Mouse (Mus musculus) kidney, postnatal 14 days (tissue): ENCODE results near the gene Mocs3.

Experiments
- DNase-seq: peaks from one replicate; pipeline ENCODE4 v3.0.0; 2022; ENCODE audit warnings: mixed read lengths

The Mocs3 gene

GRCm38 (mm10) chr2:168230026-168230728 is at the start of gene Mocs3, which contains the start of the genes Gm20716 and Dpm1:
TSS of gene Mocs3 (plus strand) at chr2:168230622.
TSS of gene Gm20716 (minus strand) at chr2:168230364.
TSS of gene Dpm1 (minus strand) at chr2:168230591.
- peak; percentile 91 for DNase-seq

GRCm38 (mm10) chr2:168191856-168192255 is 38.6 kb upstream of the Mocs3 start:
- DNase-seq = no peak

- DNase-seq = no peak
Measured at GRCm38 (mm10) chr2:168193685-168194084, 36.7 kb upstream of the Mocs3 start.

GRCm38 (mm10) chr2:168195721-168196120 is 34.7 kb upstream of the Mocs3 start:
- DNase-seq = no peak

- no peak for DNase-seq
Measured at GRCm38 (mm10) chr2:168198421-168198820, 32.0 kb upstream of the Mocs3 start.

- DNase-seq = no peak
Measured at GRCm38 (mm10) chr2:168199476-168199875, 30.9 kb upstream of the Mocs3 start.

GRCm38 (mm10) chr2:168200014-168200691 is 30.3 kb upstream of the Mocs3 start:
- no peak for DNase-seq

- no peak for DNase-seq
Measured at GRCm38 (mm10) chr2:168204476-168204999, 25.9 kb upstream of the Mocs3 start.

- DNase-seq = peak; percentile 91
Measured at GRCm38 (mm10) chr2:168205265-168205664, 25.2 kb upstream of the Mocs3 start.

- peak; percentile 29 for DNase-seq
Measured at GRCm38 (mm10) chr2:168205681-168206631, 24.5 kb upstream of the Mocs3 start.

GRCm38 (mm10) chr2:168206725-168207644 is 23.4 kb upstream of the Mocs3 start, which contains the start of gene Adnp:
TSS of gene Adnp (minus strand) at chr2:168207112.
- peak; percentile 96 for DNase-seq

- DNase-seq = no peak
Measured at GRCm38 (mm10) chr2:168207883-168208282, 22.5 kb upstream of the Mocs3 start.

GRCm38 (mm10) chr2:168213788-168214397 is 16.5 kb upstream of the Mocs3 start:
- DNase-seq = no peak

- no peak for DNase-seq
Measured at GRCm38 (mm10) chr2:168223326-168223725, 7.1 kb upstream of the Mocs3 start.

- peak; percentile 49 for DNase-seq
Measured at GRCm38 (mm10) chr2:168229116-168230025, 1.1 kb upstream of the Mocs3 start.

- peak; percentile 34 for DNase-seq
Measured at GRCm38 (mm10) chr2:168230773-168231470, 500 bp downstream of the Mocs3 start.

GRCm38 (mm10) chr2:168231471-168231829 is 1.0 kb downstream of the Mocs3 start:
- no peak for DNase-seq

GRCm38 (mm10) chr2:168233286-168233685 is 2.9 kb downstream of the Mocs3 start:
- DNase-seq = no peak

GRCm38 (mm10) chr2:168238335-168238734 is 7.9 kb downstream of the Mocs3 start:
- DNase-seq = no peak
